Mouse (Mus musculus): ENCODE measurements around the gene Tmem270. TPM values are rescaled to one million over a fixed set of nuclear protein-coding genes. Genes with fewer than 3 reads are reported as not detected.
A peak's percentile ranks its signal among the peaks of the same experiment; 100 is the strongest.

Tmem270 gene
- polyA plus RNA-seq, 1 experiment from 2014 or later = not detected

- H3K4me2 ChIP-seq (replicated peaks; ENCODE audit: low read depth, low read length) = no peak overlapping the region
- H3K9ac ChIP-seq (replicated peaks; ENCODE audit: low read depth, low read length) = no peak overlapping the region
- no peak overlapping the region for H3K4me3 ChIP-seq (ENCODE audit: low read depth, low read length)
- H3K9me3 ChIP-seq (ENCODE audit: control insufficient read depth, low read depth, low read length) = no peaks in the 10 kb centered on the region
- no peak for ATAC-seq (ENCODE audit: insufficient number of reproducible peaks, insufficient read depth, low FRiP score, low read depth)
- H3K4me1 ChIP-seq (ENCODE audit: control insufficient read depth, insufficient read depth, low read length) = no peaks in the 10 kb centered on the region
- no peaks in the 10 kb centered on the region for H3K27me3 ChIP-seq (ENCODE audit: control insufficient read depth, insufficient read depth, low read length)
- H3K27ac ChIP-seq (ENCODE audit: low read length) = no peak overlapping the region
- 80% methylated on average over 7 of the region's 7 CpGs for WGBS
- no peaks in the 10 kb centered on the region for H3K36me3 ChIP-seq (ENCODE audit: control insufficient read depth, insufficient read depth, low read length)
Measured at GRCm38 (mm10) chr5:134888505-134888904, 18.0 kb downstream of the Tmem270 start.

GRCm38 (mm10) chr5:134887447-134888335 lies 18.8 kb downstream of the Tmem270 start:
- no peak overlapping the region for H3K4me2 ChIP-seq (replicated peaks; ENCODE audit: low read depth, low read length)
- WGBS = 52% methylated on average over 18 of the region's 18 CpGs
- no peak overlapping the region for H3K4me3 ChIP-seq (ENCODE audit: low read depth, low read length)
- H3K9ac ChIP-seq (replicated peaks; ENCODE audit: low read depth, low read length) = no peak overlapping the region
- no peaks in the 10 kb centered on the region for H3K36me3 ChIP-seq (ENCODE audit: control insufficient read depth, insufficient read depth, low read length)
- 0 out of 2 replicates have a peak, but pooled peaks have one; percentile 43 for ATAC-seq (ENCODE audit: insufficient number of reproducible peaks, insufficient read depth, low FRiP score, low read depth)
- H3K27me3 ChIP-seq (ENCODE audit: control insufficient read depth, insufficient read depth, low read length) = no peaks in the 10 kb centered on the region
- no peaks in the 10 kb centered on the region for H3K4me1 ChIP-seq (ENCODE audit: control insufficient read depth, insufficient read depth, low read length)
- peak overlapping the region; percentile 44; the same call in 1 of the 2 replicates for H3K27ac ChIP-seq (ENCODE audit: low read length)
- H3K9me3 ChIP-seq (ENCODE audit: control insufficient read depth, low read depth, low read length) = no peaks in the 10 kb centered on the region

GRCm38 (mm10) chr5:134883077-134883476 lies 23.5 kb downstream of the Tmem270 start:
- no peaks in the 10 kb centered on the region for H3K27me3 ChIP-seq (ENCODE audit: control insufficient read depth, insufficient read depth, low read length)
- no peaks in the 10 kb centered on the region for H3K4me1 ChIP-seq (ENCODE audit: control insufficient read depth, insufficient read depth, low read length)
- H3K36me3 ChIP-seq (ENCODE audit: control insufficient read depth, insufficient read depth, low read length) = no peaks in the 10 kb centered on the region
- H3K9me3 ChIP-seq (ENCODE audit: control insufficient read depth, low read depth, low read length) = no peaks in the 10 kb centered on the region; the same call in 1 of the 2 replicates
- H3K9ac ChIP-seq (replicated peaks; ENCODE audit: low read depth, low read length) = no peak overlapping the region
- no peak overlapping the region for H3K4me2 ChIP-seq (replicated peaks; ENCODE audit: low read depth, low read length)
- no peak overlapping the region for H3K27ac ChIP-seq (ENCODE audit: low read length)
- 80% methylated on average over 3 of the region's 3 CpGs for WGBS
- H3K4me3 ChIP-seq (ENCODE audit: low read depth, low read length) = no peak overlapping the region
- no peak for ATAC-seq (ENCODE audit: insufficient number of reproducible peaks, insufficient read depth, low FRiP score, low read depth)

- ATAC-seq (ENCODE audit: insufficient number of reproducible peaks, insufficient read depth, low FRiP score, low read depth) = no peak
- no peaks in the 10 kb centered on the region; the same call in 1 of the 2 replicates for H3K9me3 ChIP-seq (ENCODE audit: control insufficient read depth, low read depth, low read length)
- no peak overlapping the region for H3K4me2 ChIP-seq (replicated peaks; ENCODE audit: low read depth, low read length)
- no peaks in the 10 kb centered on the region for H3K27me3 ChIP-seq (ENCODE audit: control insufficient read depth, insufficient read depth, low read length)
- WGBS = 73% methylated on average over 10 of the region's 10 CpGs
- no peaks in the 10 kb centered on the region for H3K36me3 ChIP-seq (ENCODE audit: control insufficient read depth, insufficient read depth, low read length)
- no peak overlapping the region for H3K4me3 ChIP-seq (ENCODE audit: low read depth, low read length)
- H3K27ac ChIP-seq (ENCODE audit: low read length) = no peak overlapping the region
- peaks cover 3% of the 10 kb centered on the region; the same call in 1 of the 2 replicates for H3K4me1 ChIP-seq (ENCODE audit: control insufficient read depth, insufficient read depth, low read length)
- H3K9ac ChIP-seq (replicated peaks; ENCODE audit: low read depth, low read length) = no peak overlapping the region
Measured at GRCm38 (mm10) chr5:134876801-134877200, 29.7 kb downstream of the Tmem270 start.

- H3K27ac ChIP-seq (ENCODE audit: low read length) = no peak overlapping the region
- 93% methylated on average over 5 of the region's 5 CpGs for WGBS
- no peak for ATAC-seq (ENCODE audit: insufficient number of reproducible peaks, insufficient read depth, low FRiP score, low read depth)
- no peak overlapping the region for H3K4me2 ChIP-seq (replicated peaks; ENCODE audit: low read depth, low read length)
- no peaks in the 10 kb centered on the region for H3K36me3 ChIP-seq (ENCODE audit: control insufficient read depth, insufficient read depth, low read length)
- H3K27me3 ChIP-seq (ENCODE audit: control insufficient read depth, insufficient read depth, low read length) = no peaks in the 10 kb centered on the region
- H3K9ac ChIP-seq (replicated peaks; ENCODE audit: low read depth, low read length) = no peak overlapping the region
- H3K4me1 ChIP-seq (ENCODE audit: control insufficient read depth, insufficient read depth, low read length) = peaks cover 3% of the 10 kb centered on the region; the same call in 1 of the 2 replicates
- H3K4me3 ChIP-seq (ENCODE audit: low read depth, low read length) = no peak overlapping the region
- H3K9me3 ChIP-seq (ENCODE audit: control insufficient read depth, low read depth, low read length) = no peaks in the 10 kb centered on the region
Measured at GRCm38 (mm10) chr5:134875245-134875644, 31.3 kb downstream of the Tmem270 start.

GRCm38 (mm10) chr5:134873956-134874879 lies 32.3 kb downstream of the Tmem270 start:
- Histone ChIP-seq H3K4me2 (replicated peaks; ENCODE audit: low read depth, low read length) (no peak overlapping the region), H3K4me1 (ENCODE audit: control insufficient read depth, insufficient read depth, low read length) (peaks cover 3% of the 10 kb centered on the region; the same call in 1 of the 2 replicates), H3K27ac (ENCODE audit: low read length) (no peak overlapping the region), H3K9ac (replicated peaks; ENCODE audit: low read depth, low read length) (no peak overlapping the region), H3K36me3 (ENCODE audit: control insufficient read depth, insufficient read depth, low read length) (no peaks in the 10 kb centered on the region), H3K9me3 (ENCODE audit: control insufficient read depth, low read depth, low read length) (no peaks in the 10 kb centered on the region), H3K27me3 (ENCODE audit: control insufficient read depth, insufficient read depth, low read length) (no peaks in the 10 kb centered on the region), H3K4me3 (ENCODE audit: low read depth, low read length) (no peak overlapping the region)
- ATAC-seq (ENCODE audit: insufficient number of reproducible peaks, insufficient read depth, low FRiP score, low read depth) = no peak
- WGBS = 61% methylated on average over 21 of the region's 21 CpGs

GRCm38 (mm10) chr5:134873034-134873433 lies 33.5 kb downstream of the Tmem270 start:
- Histone ChIP-seq H3K4me1 (ENCODE audit: control insufficient read depth, insufficient read depth, low read length) (peaks cover 7% of the 10 kb centered on the region; the same call in 1 of the 2 replicates), H3K9me3 (ENCODE audit: control insufficient read depth, low read depth, low read length) (no peaks in the 10 kb centered on the region), H3K4me2 (replicated peaks; ENCODE audit: low read depth, low read length) (no peak overlapping the region), H3K9ac (replicated peaks; ENCODE audit: low read depth, low read length) (no peak overlapping the region), H3K36me3 (ENCODE audit: control insufficient read depth, insufficient read depth, low read length) (no peaks in the 10 kb centered on the region), H3K27me3 (ENCODE audit: control insufficient read depth, insufficient read depth, low read length) (no peaks in the 10 kb centered on the region), H3K27ac (ENCODE audit: low read length) (no peak overlapping the region), H3K4me3 (ENCODE audit: low read depth, low read length) (no peak overlapping the region)
- no peak for ATAC-seq (ENCODE audit: insufficient number of reproducible peaks, insufficient read depth, low FRiP score, low read depth)
- 76% methylated on average over 8 of the region's 8 CpGs for WGBS

GRCm38 (mm10) chr5:134872597-134872996 lies 33.9 kb downstream of the Tmem270 start:
- no peaks in the 10 kb centered on the region for H3K27me3 ChIP-seq (ENCODE audit: control insufficient read depth, insufficient read depth, low read length)
- no peaks in the 10 kb centered on the region for H3K9me3 ChIP-seq (ENCODE audit: control insufficient read depth, low read depth, low read length)
- no peaks in the 10 kb centered on the region for H3K36me3 ChIP-seq (ENCODE audit: control insufficient read depth, insufficient read depth, low read length)
- no peak for ATAC-seq (ENCODE audit: insufficient number of reproducible peaks, insufficient read depth, low FRiP score, low read depth)
- WGBS = 62% methylated on average over 5 of the region's 5 CpGs
- H3K9ac ChIP-seq (replicated peaks; ENCODE audit: low read depth, low read length) = no peak overlapping the region
- peaks cover 9% of the 10 kb centered on the region; the same call in 1 of the 2 replicates for H3K4me1 ChIP-seq (ENCODE audit: control insufficient read depth, insufficient read depth, low read length)
- H3K27ac ChIP-seq (ENCODE audit: low read length) = no peak overlapping the region
- no peak overlapping the region for H3K4me2 ChIP-seq (replicated peaks; ENCODE audit: low read depth, low read length)
- H3K4me3 ChIP-seq (ENCODE audit: low read depth, low read length) = no peak overlapping the region

Measured in stomach, embryonic 14.5 days (tissue).